In the genomic region with DNA sequence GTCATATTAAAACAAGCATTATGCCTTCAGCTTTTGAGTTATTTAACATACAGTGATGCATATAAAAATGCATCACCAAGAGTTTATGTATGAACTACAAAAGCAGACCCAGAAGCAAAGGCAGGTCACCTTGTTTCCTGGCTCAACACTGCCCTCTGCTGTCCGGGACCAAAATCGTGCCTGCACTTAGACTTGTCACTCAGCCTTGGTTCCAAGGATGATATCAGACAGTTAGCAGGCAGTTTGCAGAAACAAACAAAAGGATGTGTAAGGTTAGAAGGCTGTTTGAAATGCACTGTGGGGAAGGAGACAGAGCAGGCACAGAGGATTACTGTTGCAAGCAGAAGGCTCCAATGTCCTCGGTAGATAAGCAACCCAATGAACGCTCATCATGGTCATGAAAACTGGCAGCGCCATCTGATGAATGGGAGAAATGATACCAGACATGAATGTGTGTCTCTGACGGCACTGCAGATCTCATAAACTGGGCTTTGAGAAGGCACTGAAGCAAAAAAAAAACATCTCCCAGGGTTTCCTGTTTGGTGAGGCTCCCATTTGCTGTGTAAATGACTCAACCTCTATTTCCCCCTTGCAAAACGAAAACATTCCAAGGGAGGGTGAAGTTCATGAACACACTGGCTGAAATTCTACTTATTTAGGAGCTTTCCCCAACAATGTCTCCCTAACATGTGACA, we compare ENCODE assay signal across 9 mouse cellular contexts.
DNase-seq lines count a peak whose midpoint lies in the region; ATAC-seq and TF ChIP-seq lines count a peak whose summit lies in the region.
"Had no signal": no experiment of that assay in that cellular context is flagged by ENCODE, and none has a peak within 500 bp of the region (broad histone marks: within the 10 kb centered on the region; RNA-seq: fewer than 3 reads in every experiment).

No protein-coding gene starts in this region.

- intact Hi-C loops in heart, postnatal 36 days (cut with DNase I): loop anchor here (1.0 to 10.0 kb wide), 5 partner anchors 111 to 701 kb away; no protein-coding TSS in a partner anchor

- peak; percentile 53 for DNase-seq in ES-E14 (ENCODE audit: low read depth, low spot score)
- peak; percentile 70 for DNase-seq in c-Kit-positive CD71-negative TER-119-negative erythroid progenitor cells, embryonic 14.5 days (ENCODE audit: low read depth)
- peak; percentile 84 to 88 for DNase-seq in heart, postnatal 36 days
- peak; percentile 36 for DNase-seq in layer of hippocampus, adult 9-11 months
- peak; percentile 92 for DNase-seq in lung, postnatal 10 days
- peak; percentile 39 for DNase-seq in retina, adult 2 months (ENCODE audit: low read depth, low spot score)
- peak; percentile 70 for DNase-seq in thymus, postnatal 25 days

- H3K36me3 ChIP-seq in ES-E14 (ENCODE audit: control insufficient read depth, insufficient read depth, low read length, poor library complexity, severe bottlenecking): no peaks in the 10 kb centered on the region
- no peaks in the 10 kb centered on the region for H3K36me3 ChIP-seq in forebrain, embryonic 12.5 days (replicated peaks)
- H3K36me3 ChIP-seq: limb, embryonic 12.5 days had no signal

- H3K27me3 ChIP-seq in forebrain, embryonic 12.5 days: no peaks in the 10 kb centered on the region
- H3K27me3 ChIP-seq: limb, embryonic 12.5 days had no signal

- ATAC-seq in forebrain, embryonic 12.5 days (ENCODE audit: low FRiP score): 0 out of 2 replicates have a peak, but pooled peaks have one; percentile 14

- no peak overlapping the region for H3K4me2 ChIP-seq in forebrain, embryonic 12.5 days
- H3K4me2 ChIP-seq: limb, embryonic 12.5 days had no signal

- H3K9me3 ChIP-seq in ES-E14 (ENCODE audit: control insufficient read depth, insufficient read depth, low read depth, low read length): no peaks in the 10 kb centered on the region
- no peaks in the 10 kb centered on the region for H3K9me3 ChIP-seq in forebrain, embryonic 12.5 days
- H3K9me3 ChIP-seq: limb, embryonic 12.5 days had no signal

- no peak overlapping the region for H3K9ac ChIP-seq in ES-E14 (ENCODE audit: insufficient read depth, low read depth, low read length, poor library complexity, severe bottlenecking)
- no peak overlapping the region for H3K9ac ChIP-seq in forebrain, embryonic 12.5 days
- H3K9ac ChIP-seq: limb, embryonic 12.5 days had no signal

- WGBS in forebrain, embryonic 12.5 days: 59% methylated on average over 7 of the region's 7 CpGs

- in situ Hi-C loops in ES-E14 (cut with MboI; ENCODE audit: low sequenced_read_pairs in 2 of 2, unreplicated experiment in 2 of 2): no loop called here

- H3K27ac ChIP-seq in ES-E14 (ENCODE audit: insufficient read depth, low read depth, low read length, poor library complexity, severe bottlenecking): no peak overlapping the region
- no peak overlapping the region for H3K27ac ChIP-seq in forebrain, embryonic 12.5 days
- H3K27ac ChIP-seq: limb, embryonic 12.5 days had no signal

- H3K4me1 ChIP-seq in ES-E14 (ENCODE audit: control insufficient read depth in 2 of 2, insufficient read depth in 2 of 2, low read length in 2 of 2, poor library complexity in 1 of 2): no peaks in the 10 kb centered on the region
- H3K4me1 ChIP-seq in forebrain, embryonic 12.5 days: peaks cover 10% of the 10 kb centered on the region
- H3K4me1 ChIP-seq: limb, embryonic 12.5 days had no signal

- H3K4me3 ChIP-seq in ES-E14 (ENCODE audit: insufficient read depth in 1 of 2, low read depth in 1 of 2, low read length in 2 of 2, poor library complexity in 1 of 2, severe bottlenecking in 1 of 2): no peak overlapping the region
- H3K4me3 ChIP-seq in forebrain, embryonic 12.5 days (replicated peaks): no peak overlapping the region
- H3K4me3 ChIP-seq: limb, embryonic 12.5 days had no signal

TF ChIP-seq in ES-E14, 5 proteins besides CTCF, POLR2A, EP300 and RAD21:
- no peak for TF ChIP-seq HCFC1 (IDR thresholded peaks at IDR 0.05; ENCODE audit: borderline replicate concordance, insufficient read depth, low read length)
- no peak for TF ChIP-seq MAFK (IDR thresholded peaks at IDR 0.05; ENCODE audit: insufficient read depth, low read depth, low read length)
- no peak for TF ChIP-seq CHD2 (IDR thresholded peaks at IDR 0.05; ENCODE audit: low read depth, low read length)
- peak; percentile 92; the same call in 1 of the 2 replicates for TF ChIP-seq ZC3H11A (IDR thresholded peaks at IDR 0.05; ENCODE audit: borderline replicate concordance, low read depth, low read length)
TF ChIP-seq in ES-E14: peak in this region for 1.

Comparison
In these comparisons a context has a peak if more than half of its experiments do, and no peak if none do; other contexts are left out.
1. DNase-seq: peak in every context shown above with its lines; median percentile 92 in lung, postnatal 10 days; 86 in heart, postnatal 36 days; 70 in c-Kit-positive CD71-negative TER-119-negative erythroid progenitor cells, embryonic 14.5 days; 70 in thymus, postnatal 25 days; 53 in ES-E14; 39 in retina, adult 2 months; 36 in layer of hippocampus, adult 9-11 months.